Mouse (Mus musculus) liver, adult 2 months (tissue): ENCODE data around the gene Tead3. TPM values are rescaled to one million over a fixed set of nuclear protein-coding genes. Genes with fewer than 3 reads are reported as not detected.

Experiments
- DNase-seq: peaks from one replicate; pipeline ENCODE4 v3.0.0-alpha.2; 2011; ENCODE audit warnings: low read depth, low spot score; ENCODE audit errors: extremely low read depth
- H3K27ac ChIP-seq: fragments of 200-500 bp; replicated peaks from 2 replicates; pipeline ENCODE4 v1.5.1; 2012; ENCODE audit warnings: low read depth, mild to moderate bottlenecking, control low read depth, inconsistent platforms, low read length; ENCODE audit not compliant: insufficient read depth
- H3K27me3 ChIP-seq: fragments of 200-500 bp; 2 replicates; pipeline ENCODE4 v1.6.1; 2012; ENCODE audit warnings: mild to moderate bottlenecking, moderate library complexity, low read length, inconsistent platforms; ENCODE audit not compliant: control insufficient read depth, insufficient read depth
- H3K36me3 ChIP-seq: fragments of 200-500 bp; 2 replicates; pipeline ENCODE4 v1.6.1; 2012; ENCODE audit warnings: low read length, inconsistent platforms; ENCODE audit not compliant: control insufficient read depth, insufficient read depth
- H3K4me1 ChIP-seq: fragments of 200-500 bp; 2 replicates; pipeline ENCODE4 v1.6.1; 2011; ENCODE audit warnings: low read length; ENCODE audit not compliant: control insufficient read depth, insufficient read depth
- H3K4me3 ChIP-seq: fragments of 200-500 bp; 2 replicates; pipeline ENCODE4 v1.5.1; 2011; ENCODE audit warnings: low read depth, mild to moderate bottlenecking, control low read depth, low read length, moderate library complexity; ENCODE audit not compliant: insufficient read depth
- H3K79me2 ChIP-seq: fragments of 200-500 bp; 2 replicates; pipeline ENCODE4 v1.6.1; 2012; ENCODE audit warnings: inconsistent platforms, mild to moderate bottlenecking, low read length, moderate library complexity; ENCODE audit not compliant: control insufficient read depth, insufficient read depth
- H3K9ac ChIP-seq: fragments of 200-500 bp; 2 replicates; pipeline ENCODE4 v1.6.1; 2012; ENCODE audit warnings: low read depth, mild to moderate bottlenecking, control low read depth, inconsistent platforms, low read length
- CTCF ChIP-seq: fragments of 200-500 bp; IDR thresholded peaks from 2 replicates; pipeline ENCODE4 v1.5.1; 2011; ENCODE audit warnings: low read depth, low read length, control low read depth
- POLR2A ChIP-seq: fragments of 200-500 bp; IDR thresholded peaks from 2 replicates; pipeline ENCODE4 v1.6.1; 2011; ENCODE audit warnings: low read length, control low read depth; ENCODE audit not compliant: insufficient read depth; ENCODE audit errors: extremely low read depth
- WGBS: fragments of 180-500 bp; shearing (Covaris S2); methylation state at CpG from one replicate; pipeline ENCODE4 v1.1.7; 2018; 5-methylcytosine and 5-hydroxymethylcytosine counted together
- polyA plus RNA-seq: library from polyadenylated mRNA; depleted of rRNA; stranded (reverse); fragments of >200 nt; gene quantifications from 2 replicates; pipeline ENCODE4 v1.2.3, GENCODE M21; 2012
- total RNA-seq: library from RNA; depleted of rRNA; stranded (reverse); fragments of >200 nt; gene quantifications from 2 replicates; pipeline ENCODE4 v1.2.3, GENCODE M21; 2014

The Tead3 gene
- total and polyA plus RNA-seq, 2 experiments, result 3.0 to 11.0 TPM

DNA sequence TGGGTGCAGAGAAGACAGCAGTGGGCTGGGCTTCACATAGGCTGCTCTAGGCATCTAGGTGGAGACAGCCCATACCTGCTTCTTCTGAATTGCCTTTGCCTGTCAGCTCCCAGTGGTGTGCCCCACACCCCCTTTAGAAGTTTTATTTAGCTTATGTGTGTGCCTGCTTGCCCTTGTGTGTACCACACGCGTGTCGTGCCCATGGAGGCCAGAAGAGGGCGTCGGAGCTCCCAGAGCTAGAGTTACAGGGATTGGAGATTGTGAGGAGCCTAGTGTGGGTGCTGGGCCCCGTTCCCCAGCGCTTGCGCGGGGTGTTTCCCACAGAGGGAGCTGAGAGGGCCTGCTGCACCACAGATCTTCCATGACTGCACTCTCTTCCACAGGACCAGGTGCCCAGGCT is 34.1 kb downstream of the Tead3 start:
- no peak for DNase-seq
- 94% methylated on average over 9 of the region's 9 CpGs for WGBS
- Histone ChIP-seq H3K79me2 (0 out of 2 replicates have a peak, but pooled peaks cover 3% of the 10 kb centered on the region), H3K27ac (no peak overlapping the region), H3K9ac (no peak overlapping the region), H3K27me3 (no peaks in the 10 kb centered on the region), H3K4me3 (no peak overlapping the region), H3K36me3 (no peaks in the 10 kb centered on the region), H3K4me1 (0 out of 2 replicates have a peak, but pooled peaks cover 2% of the 10 kb centered on the region)
- no peak for TF ChIP-seq POLR2A
- peak; percentile 33; the same call in 1 of the 2 replicates for TF ChIP-seq CTCF

DNA sequence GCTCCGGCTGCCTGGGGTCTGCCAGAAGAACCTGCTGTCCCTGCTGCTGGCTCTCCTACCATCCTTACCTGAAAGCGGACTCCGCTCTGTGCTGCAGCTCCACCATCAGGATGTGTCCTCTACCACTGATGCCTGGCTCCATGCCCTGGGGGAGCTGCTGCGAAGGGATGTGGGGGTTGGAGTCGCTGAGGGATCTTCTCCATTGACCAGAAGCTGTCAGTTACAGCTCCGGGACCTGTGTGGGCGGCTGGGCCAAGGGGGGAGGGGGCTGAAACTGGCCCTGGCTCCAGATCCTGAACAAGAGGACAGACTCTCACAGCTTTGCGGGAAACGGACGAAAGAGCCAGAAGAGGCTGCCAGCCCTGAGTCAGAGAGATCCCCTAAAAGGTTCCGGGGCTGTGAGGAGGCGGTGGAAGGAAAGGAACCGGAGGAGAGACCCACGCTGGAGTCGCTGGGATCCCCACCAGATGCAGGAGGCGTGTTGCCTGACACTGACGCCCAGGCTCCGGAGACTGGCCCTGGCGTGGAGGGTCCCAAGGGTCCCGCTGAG is 34.9 kb downstream of the Tead3 start:
- no peak overlapping the region for H3K9ac ChIP-seq
- H3K4me3 ChIP-seq, result no peak overlapping the region
- H3K79me2 ChIP-seq, result 0 out of 2 replicates have a peak, but pooled peaks cover 3% of the 10 kb centered on the region
- no peaks in the 10 kb centered on the region for H3K36me3 ChIP-seq
- TF ChIP-seq CTCF, result no peak
- TF ChIP-seq POLR2A, result no peak
- 0 out of 2 replicates have a peak, but pooled peaks cover 2% of the 10 kb centered on the region for H3K4me1 ChIP-seq
- DNase-seq, result no peak
- WGBS, result 94% methylated on average over 20 of the region's 20 CpGs
- no peaks in the 10 kb centered on the region for H3K27me3 ChIP-seq
- no peak overlapping the region for H3K27ac ChIP-seq

DNA sequence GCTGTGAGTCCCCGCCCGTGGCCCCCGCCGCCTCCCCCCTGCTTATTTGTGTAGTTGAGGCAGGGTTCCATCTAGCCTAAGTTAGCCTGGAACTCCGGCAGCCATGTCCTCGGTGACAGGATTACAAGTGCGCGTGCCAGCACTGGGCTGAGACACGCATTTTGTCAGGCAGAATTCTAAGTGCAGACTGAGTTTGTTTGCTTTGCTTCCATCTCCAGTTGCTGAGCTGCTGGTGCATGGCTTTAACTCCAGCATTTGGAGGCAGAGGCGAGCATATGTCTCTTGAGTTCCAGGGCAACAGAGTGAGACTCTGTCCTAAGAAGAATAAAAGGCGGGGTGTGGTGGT is 36.8 kb downstream of the Tead3 start:
- Histone ChIP-seq H3K9ac (peak overlapping the region; percentile 90), H3K27me3 (no peaks in the 10 kb centered on the region), H3K79me2 (0 out of 2 replicates have a peak, but pooled peaks cover 3% of the 10 kb centered on the region), H3K36me3 (no peaks in the 10 kb centered on the region), H3K27ac (no peak overlapping the region), H3K4me1 (0 out of 2 replicates have a peak, but pooled peaks cover 2% of the 10 kb centered on the region), H3K4me3 (peak overlapping the region; percentile 74)
- TF ChIP-seq POLR2A (no peak), CTCF (no peak)
- WGBS, result 3% methylated on average over 11 of the region's 11 CpGs
- peak; percentile 48 for DNase-seq

DNA sequence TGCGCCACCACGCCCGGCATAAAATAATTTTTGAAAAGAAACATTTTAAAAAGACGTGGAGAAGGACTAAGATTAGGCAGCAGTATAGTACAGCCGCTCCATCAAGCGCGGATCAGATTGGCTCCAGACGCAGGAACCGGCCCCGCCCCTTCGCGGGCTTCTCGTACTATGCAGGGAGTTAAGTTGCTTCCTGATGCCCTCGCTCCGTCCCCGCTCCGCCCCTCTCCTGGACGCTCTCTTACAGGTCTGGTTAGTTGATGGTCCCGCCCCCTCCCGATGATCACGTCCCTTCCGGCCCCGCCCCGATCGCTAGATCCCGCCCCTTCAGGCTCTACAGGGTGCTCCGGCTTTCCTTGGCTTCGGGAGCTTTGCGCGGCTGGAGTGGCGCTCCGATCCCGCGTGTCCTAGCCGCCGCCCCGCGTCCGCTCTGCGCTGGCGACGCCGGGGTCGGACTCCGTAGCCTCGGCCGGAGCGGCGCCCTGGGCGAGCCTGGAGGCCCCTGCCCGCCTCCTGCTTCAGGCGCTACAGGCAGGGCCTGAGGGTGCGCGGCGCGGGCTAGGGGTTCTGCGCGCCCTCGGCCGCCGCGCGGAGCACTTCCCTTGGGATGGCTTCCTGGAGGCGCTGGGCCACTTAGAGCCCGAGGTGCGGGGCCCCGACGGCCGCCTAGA is 37.3 kb downstream of the Tead3 start, which contains the start of gene Fance:
TSS of gene Fance (plus strand) at position 308 of the 668 bp plus-strand sequence.
- Histone ChIP-seq H3K27ac (peak within 1 kb of the TSS; percentile 59), H3K4me3 (peak within 1 kb of the TSS; percentile 74), H3K9ac (peak within 1 kb of the TSS; percentile 90), H3K27me3 (no peaks in the 10 kb centered on the region), H3K4me1 (peaks cover 4% of the 10 kb centered on the region), H3K36me3 (no peaks in the 10 kb centered on the region), H3K79me2 (0 out of 2 replicates have a peak, but pooled peaks cover 3% of the 10 kb centered on the region)
- TF ChIP-seq POLR2A, result peak; percentile 88
- no peak for TF ChIP-seq CTCF
- DNase-seq, result peak; percentile 96
- under 1% methylated on average over 67 of the region's 69 CpGs for WGBS

DNA sequence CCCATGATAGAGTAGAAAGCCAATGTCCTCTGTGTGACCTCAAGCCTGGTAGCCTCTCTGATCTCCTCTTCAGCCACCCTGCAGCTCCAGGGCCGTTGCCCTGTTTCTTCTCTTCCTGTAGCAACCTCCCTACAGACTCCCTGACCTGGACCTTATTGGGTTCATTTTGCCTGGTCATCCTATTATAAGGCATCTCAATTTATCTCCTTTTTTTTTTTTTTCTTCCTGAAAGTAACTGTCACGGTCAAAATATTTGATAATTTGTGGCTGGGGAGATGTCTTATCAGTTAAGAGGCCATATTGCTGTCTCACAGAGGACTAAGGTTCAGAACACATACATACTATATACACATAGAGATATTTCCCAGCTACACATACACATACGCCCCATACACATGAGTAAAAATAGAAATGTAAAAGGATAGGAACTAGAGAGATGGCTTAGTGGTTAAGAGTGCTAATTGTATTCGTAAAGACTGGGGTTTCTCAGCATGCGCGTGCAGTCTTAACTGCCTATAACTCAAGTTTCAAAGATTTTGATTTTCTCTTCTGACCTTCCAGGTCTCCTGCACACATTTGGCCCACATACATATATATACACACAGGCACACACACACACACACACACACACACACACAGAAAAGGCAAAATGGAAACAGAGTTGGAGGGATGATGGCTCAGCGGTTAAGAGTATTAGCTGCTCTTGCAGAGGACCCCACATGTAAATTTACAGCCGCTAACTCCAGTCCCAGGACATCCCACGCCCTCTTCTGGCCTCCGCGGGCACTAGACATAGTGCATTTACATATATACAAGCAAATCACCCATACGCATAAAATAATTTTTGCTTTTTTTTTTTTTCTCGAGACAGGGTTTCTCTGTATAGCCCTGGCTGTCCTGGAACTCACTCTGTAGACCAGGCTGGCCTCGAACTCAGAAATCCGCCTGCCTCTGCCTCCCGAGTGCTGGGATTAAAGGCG is 38.1 kb downstream of the Tead3 start:
- Histone ChIP-seq H3K27me3 (no peaks in the 10 kb centered on the region), H3K9ac (no peak overlapping the region), H3K4me1 (peaks cover 4% of the 10 kb centered on the region), H3K4me3 (peak overlapping the region; percentile 45; the same call in 1 of the 2 replicates), H3K27ac (no peak overlapping the region), H3K79me2 (0 out of 2 replicates have a peak, but pooled peaks cover 3% of the 10 kb centered on the region), H3K36me3 (no peaks in the 10 kb centered on the region)
- TF ChIP-seq CTCF, result peak; percentile 33
- no peak for TF ChIP-seq POLR2A
- no peak for DNase-seq
- WGBS, result 35% methylated on average over 17 of the region's 17 CpGs
